ENCODE assay signal across 7 mouse cellular contexts in genomic region chr14:57825788-57826751, GRCm38 (mm10). TPM values are rescaled to one million over a fixed set of nuclear protein-coding genes. Genes with fewer than 3 reads are reported as not detected.
DNase-seq lines count a peak whose midpoint lies in the region; ATAC-seq lines count a peak whose summit lies in the region.

Gene Ska3, minus strand, starts transcription at chr14:57826185.
Gene Mrpl57, plus strand, starts transcription at chr14:57826234.

- peaks cover 32% of the 10 kb centered on the region for H3K36me3 ChIP-seq in embryonic facial prominence, embryonic 10.5 days (replicated peaks)
- H3K36me3 ChIP-seq in limb, embryonic 11.5 days (ENCODE audit: control insufficient read depth, insufficient read depth, low read length) = peaks cover 3% of the 10 kb centered on the region; the same call in 1 of the 2 replicates
- H3K36me3 ChIP-seq in midbrain, embryonic 14.5 days (ENCODE audit: control insufficient read depth, insufficient read depth, low read length) = peaks cover 6% of the 10 kb centered on the region

- under 1% methylated on average over 96 of the region's 96 CpGs for WGBS in embryonic facial prominence, embryonic 10.5 days
- under 1% methylated on average over 95 of the region's 96 CpGs for WGBS in limb, embryonic 11.5 days
- under 1% methylated on average over 96 of the region's 96 CpGs for WGBS in midbrain, embryonic 14.5 days

- DNase-seq in adrenal gland, postnatal 10 days = peak; percentile 97
- DNase-seq in embryonic facial prominence, embryonic 10.5 days (ENCODE audit: low spot score) = peak; percentile 95
- DNase-seq in heart, adult 11 months = peak; percentile 99
- peak; percentile 92 for DNase-seq in kidney, adult 18-20 months
- DNase-seq in limb, embryonic 11.5 days (ENCODE audit: low spot score) = peak; percentile 95
- DNase-seq in midbrain, embryonic 14.5 days = peak; percentile 98
- DNase-seq in spleen, adult 18-20 months = peak; percentile 85 to 88

- H3K27ac ChIP-seq in embryonic facial prominence, embryonic 10.5 days (replicated peaks) = peak within 1 kb of the TSS; percentile 98
- peak within 1 kb of the TSS; percentile 76 for H3K27ac ChIP-seq in limb, embryonic 11.5 days (replicated peaks; ENCODE audit: low read depth, low read length)
- peak within 1 kb of the TSS; percentile 85 for H3K27ac ChIP-seq in midbrain, embryonic 14.5 days (replicated peaks; ENCODE audit: low read depth, low read length)

- H3K9me3 ChIP-seq in embryonic facial prominence, embryonic 10.5 days = no peaks in the 10 kb centered on the region
- no peaks in the 10 kb centered on the region for H3K9me3 ChIP-seq in limb, embryonic 11.5 days (ENCODE audit: control insufficient read depth, low read length)
- H3K9me3 ChIP-seq in midbrain, embryonic 14.5 days (ENCODE audit: control insufficient read depth, low read length) = no peaks in the 10 kb centered on the region

- H3K4me3 ChIP-seq in embryonic facial prominence, embryonic 10.5 days = peak within 1 kb of the TSS; percentile 92
- H3K4me3 ChIP-seq in limb, embryonic 11.5 days (ENCODE audit: low read depth, low read length) = peak within 1 kb of the TSS; percentile 76
- peak within 1 kb of the TSS; percentile 78 for H3K4me3 ChIP-seq in midbrain, embryonic 14.5 days (replicated peaks; ENCODE audit: low read depth, low read length)

- peaks cover 18% of the 10 kb centered on the region for H3K4me1 ChIP-seq in embryonic facial prominence, embryonic 10.5 days
- peaks cover 9% of the 10 kb centered on the region; the same call in 1 of the 2 replicates for H3K4me1 ChIP-seq in limb, embryonic 11.5 days (ENCODE audit: control insufficient read depth, insufficient read depth, low read length)
- H3K4me1 ChIP-seq in midbrain, embryonic 14.5 days (ENCODE audit: control insufficient read depth, insufficient read depth, low read length) = peaks cover 12% of the 10 kb centered on the region

- H3K4me2 ChIP-seq in limb, embryonic 11.5 days (ENCODE audit: low read depth, severe bottlenecking) = peak within 1 kb of the TSS; percentile 69
- peak within 1 kb of the TSS; percentile 76 for H3K4me2 ChIP-seq in midbrain, embryonic 14.5 days (ENCODE audit: low read length)

- peak; percentile 95 for ATAC-seq in limb, embryonic 11.5 days (ENCODE audit: insufficient number of reproducible peaks, low FRiP score, low TSS enrichment, low read depth)
- peak; percentile 94 for ATAC-seq in midbrain, embryonic 14.5 days (ENCODE audit: low FRiP score, low TSS enrichment)

- H3K27me3 ChIP-seq in embryonic facial prominence, embryonic 10.5 days (replicated peaks; ENCODE audit: low read depth, poor library complexity, severe bottlenecking) = no peaks in the 10 kb centered on the region
- H3K27me3 ChIP-seq in limb, embryonic 11.5 days (ENCODE audit: control insufficient read depth, insufficient read depth, low read length) = no peaks in the 10 kb centered on the region
- H3K27me3 ChIP-seq in midbrain, embryonic 14.5 days (ENCODE audit: control insufficient read depth, insufficient read depth, low read length) = no peaks in the 10 kb centered on the region

- peak within 1 kb of the TSS; percentile 91 for H3K9ac ChIP-seq in limb, embryonic 11.5 days (ENCODE audit: low read length)
- H3K9ac ChIP-seq in midbrain, embryonic 14.5 days (replicated peaks; ENCODE audit: low read length) = peak within 1 kb of the TSS; percentile 72

RNA-seq across cellular contexts. Expression of gene Ska3, which starts in this region (rescaled TPM):
- total RNA-seq in adrenal gland, postnatal 10 days (2021) = 1 to 10 TPM; 3.6 to 5.6 TPM
- polyA plus RNA-seq in embryonic facial prominence, embryonic 10.5 days (2016; fragmentation: Nextera tagmentation; extraction: Ambion mirVana) = 58.9 and 62.5 TPM in 2 replicates
- polyA plus RNA-seq in limb, embryonic 11.5 days (2014; fragmentation: Nextera tagmentation; extraction: Ambion mirVana) = 59.1 and 61.0 TPM in 2 replicates
- 4.8 and 8.6 TPM in 2 replicates for polyA plus RNA-seq in midbrain, embryonic 14.5 days (2014; fragmentation: Nextera tagmentation; extraction: Ambion mirVana)

RNA-seq across cellular contexts. Expression of gene Mrpl57, which starts in this region (rescaled TPM):
- 100 to 1,000 TPM; 109 to 115 TPM for total RNA-seq in adrenal gland, postnatal 10 days (2021)
- polyA plus RNA-seq in embryonic facial prominence, embryonic 10.5 days (2016; fragmentation: Nextera tagmentation; extraction: Ambion mirVana) = 140 and 149 TPM in 2 replicates
- 124 and 125 TPM in 2 replicates for polyA plus RNA-seq in limb, embryonic 11.5 days (2014; fragmentation: Nextera tagmentation; extraction: Ambion mirVana)
- polyA plus RNA-seq in midbrain, embryonic 14.5 days (2014; fragmentation: Nextera tagmentation; extraction: Ambion mirVana) = 143 and 156 TPM in 2 replicates

Comparison
In these comparisons a context has a peak if more than half of its experiments do, and no peak if none do; other contexts are left out.
1. Peak in every context shown above with its lines: DNase-seq, ATAC-seq, H3K4me3 ChIP-seq and H3K27ac ChIP-seq.